Mouse (Mus musculus) ES-E14 (cell line): ENCODE data around the gene Ankrd1. TPM values are rescaled to one million over a fixed set of nuclear protein-coding genes. Genes with fewer than 3 reads are reported as not detected.

ENCODE experiments used
- DNase-seq: peaks from one replicate; pipeline ENCODE4 v3.0.0-alpha.2; 2013; ENCODE audit warnings: low read depth, low spot score
- H3K27ac ChIP-seq: 2 replicates; pipeline ENCODE4 v1.5.1; 2012; ENCODE audit warnings: low read depth, mild to moderate bottlenecking, low read length, moderate library complexity, mixed read lengths; ENCODE audit not compliant: poor library complexity, insufficient read depth, severe bottlenecking
- H3K36me3 ChIP-seq: 2 replicates; pipeline ENCODE4 v1.6.1; 2012; ENCODE audit warnings: mild to moderate bottlenecking, low read length, moderate library complexity, mixed read lengths; ENCODE audit not compliant: control insufficient read depth, poor library complexity, insufficient read depth, severe bottlenecking
- H3K4me1 ChIP-seq, 2 experiments: fragments of 150-350 bp in 1 of 2; sonication (generic) in 1 of 2; 2 replicates each; pipeline ENCODE4 v1.6.1; 2012; ENCODE audit warnings: low read length in 2 of 2, mild to moderate bottlenecking in 1 of 2, mixed read lengths in 1 of 2; ENCODE audit not compliant: control insufficient read depth in 2 of 2, insufficient read depth in 2 of 2, poor library complexity in 1 of 2
- H3K4me3 ChIP-seq, 2 experiments: fragments of 150-350 bp in 1 of 2; sonication (generic) in 1 of 2; 2 replicates each; pipeline ENCODE4 v1.5.1; 2012; ENCODE audit warnings: low read length in 2 of 2, low read depth in 1 of 2, mild to moderate bottlenecking in 1 of 2, mixed read lengths in 1 of 2; ENCODE audit not compliant: insufficient read depth in 1 of 2, poor library complexity in 1 of 2, severe bottlenecking in 1 of 2
- H3K9ac ChIP-seq: 2 replicates; pipeline ENCODE4 v1.6.1; 2012; ENCODE audit warnings: low read depth, mild to moderate bottlenecking, low read length, mixed read lengths; ENCODE audit not compliant: poor library complexity, insufficient read depth, severe bottlenecking
- H3K9me3 ChIP-seq: fragments of 150-350 bp; sonication (generic); 2 replicates; pipeline ENCODE4 v1.6.1; 2012; ENCODE audit warnings: low read depth, mild to moderate bottlenecking, low read length; ENCODE audit not compliant: control insufficient read depth, insufficient read depth
- CHD2 ChIP-seq: IDR thresholded peaks from 2 replicates; pipeline ENCODE4 v1.6.1; 2014; ENCODE audit warnings: mild to moderate bottlenecking, low read depth, low read length, inconsistent platforms
- HCFC1 ChIP-seq: IDR thresholded peaks from 2 replicates; pipeline ENCODE4 v1.6.1; 2012; ENCODE audit warnings: low read length, inconsistent platforms, borderline replicate concordance; ENCODE audit not compliant: insufficient read depth
- MAFK ChIP-seq: IDR thresholded peaks from 2 replicates; pipeline ENCODE4 v1.6.1; 2014; ENCODE audit warnings: mild to moderate bottlenecking, low read depth, low read length, inconsistent platforms; ENCODE audit not compliant: insufficient read depth
- ZC3H11A ChIP-seq: IDR thresholded peaks from 2 replicates; pipeline ENCODE4 v1.6.1; 2012; ENCODE audit warnings: low read depth, mild to moderate bottlenecking, inconsistent platforms, low read length, borderline replicate concordance
- ZNF384 ChIP-seq: IDR thresholded peaks from 2 replicates; pipeline ENCODE4 v1.6.1; 2012; ENCODE audit warnings: low read depth, low read length, inconsistent platforms
- in situ Hi-C, 2 experiments: fragments of 600-800 bp; cut with MboI; formaldehyde crosslinking; loops; one replicate each; pipeline ENCODE4 v1.15.1; 2025; ENCODE audit warnings: low sequenced_read_pairs in 2 of 2, inconsistent platforms in 1 of 2; ENCODE audit not compliant: unreplicated experiment in 2 of 2
- total RNA-seq: library from RNA; depleted of rRNA; stranded (reverse); fragments of 300-350 nt; gene quantifications from 2 replicates; pipeline ENCODE4 v1.2.3, GENCODE M21; 2012

Ankrd1 gene
- total RNA-seq, 1 experiment: 5.9 TPM

DNA sequence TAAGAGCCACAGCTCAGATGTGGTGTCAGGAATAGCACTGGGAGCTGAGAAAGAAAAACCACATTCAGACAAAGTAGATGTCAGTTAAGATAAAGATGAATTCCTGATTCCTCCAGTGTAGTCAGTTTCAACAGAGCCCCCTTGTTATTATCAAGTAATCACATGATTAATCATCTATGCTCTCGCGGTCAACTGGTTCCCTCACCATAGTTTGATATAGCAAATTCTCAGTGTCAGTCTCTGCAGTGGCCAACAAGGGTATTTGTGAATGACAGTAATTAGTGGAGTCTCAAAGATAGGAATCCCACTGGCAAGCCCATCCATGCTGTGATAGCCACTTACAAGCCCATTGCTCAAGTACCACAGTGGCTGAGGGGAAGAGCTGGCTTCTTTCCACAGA lies 23.7 kb upstream of the Ankrd1 start:
- TF ChIP-seq CHD2 (no peak), ZNF384 (no peak), ZC3H11A (no peak), MAFK (no peak), HCFC1 (no peak)
- in situ Hi-C loops: no loop called here
- Histone ChIP-seq H3K9ac (no peak overlapping the region), H3K4me3 (no peak overlapping the region), H3K4me1 (no peaks in the 10 kb centered on the region), H3K9me3 (no peaks in the 10 kb centered on the region), H3K36me3 (no peaks in the 10 kb centered on the region), H3K27ac (no peak overlapping the region)
- no peak for DNase-seq

DNA sequence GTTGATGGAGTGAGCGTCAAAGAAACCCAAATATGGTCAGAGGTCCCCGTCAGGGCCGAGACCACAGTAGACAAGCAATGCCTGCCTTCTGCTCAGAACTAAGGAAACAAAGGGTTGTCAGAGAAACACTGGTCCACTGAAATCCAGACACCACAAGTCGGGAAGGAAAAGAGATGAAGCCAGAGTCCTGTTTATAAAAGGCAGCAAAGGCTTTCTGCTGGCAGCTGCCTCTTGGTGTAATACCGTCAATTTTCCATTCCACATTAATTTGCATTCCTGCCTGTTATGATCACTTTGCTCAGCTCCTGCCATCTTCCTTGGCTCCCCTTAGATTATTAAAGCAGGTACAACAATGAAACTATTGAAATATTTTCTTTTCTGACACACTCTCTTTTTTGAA lies 13.8 kb upstream of the Ankrd1 start:
- H3K4me1 ChIP-seq: no peaks in the 10 kb centered on the region
- no peak for DNase-seq
- H3K4me3 ChIP-seq: no peak overlapping the region
- no peaks in the 10 kb centered on the region for H3K9me3 ChIP-seq
- in situ Hi-C loops: no loop called here
- no peak overlapping the region for H3K27ac ChIP-seq
- TF ChIP-seq ZNF384 (no peak), ZC3H11A (no peak), MAFK (no peak), HCFC1 (no peak), CHD2 (no peak)
- no peaks in the 10 kb centered on the region for H3K36me3 ChIP-seq
- H3K9ac ChIP-seq: no peak overlapping the region

DNA sequence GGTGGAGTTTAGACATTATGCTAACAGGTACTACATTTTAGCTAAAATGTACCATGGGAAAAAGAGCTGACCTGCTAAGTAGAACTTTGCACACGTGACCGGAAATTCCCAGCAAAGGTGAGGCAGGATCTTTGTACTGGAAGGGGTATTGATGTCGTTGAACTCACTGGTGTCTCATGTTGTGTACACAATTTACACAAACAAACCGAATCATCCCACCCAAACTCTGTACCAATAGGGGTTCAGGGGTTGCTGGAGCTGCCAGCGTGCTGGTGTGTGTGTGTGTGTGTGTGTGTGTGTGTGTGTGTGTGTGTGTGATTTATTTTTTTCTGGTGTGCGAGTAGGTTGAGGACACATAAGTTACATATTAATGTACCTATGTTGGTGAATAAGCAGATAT lies 13.2 kb upstream of the Ankrd1 start:
- Histone ChIP-seq H3K9ac (no peak overlapping the region), H3K27ac (no peak overlapping the region), H3K36me3 (no peaks in the 10 kb centered on the region), H3K4me3 (no peak overlapping the region), H3K4me1 (no peaks in the 10 kb centered on the region), H3K9me3 (no peaks in the 10 kb centered on the region)
- TF ChIP-seq CHD2: no peak
- TF ChIP-seq ZC3H11A: no peak
- no peak for TF ChIP-seq ZNF384
- no peak for TF ChIP-seq HCFC1
- no peak for TF ChIP-seq MAFK
- DNase-seq: no peak
- in situ Hi-C loops: no loop called here

DNA sequence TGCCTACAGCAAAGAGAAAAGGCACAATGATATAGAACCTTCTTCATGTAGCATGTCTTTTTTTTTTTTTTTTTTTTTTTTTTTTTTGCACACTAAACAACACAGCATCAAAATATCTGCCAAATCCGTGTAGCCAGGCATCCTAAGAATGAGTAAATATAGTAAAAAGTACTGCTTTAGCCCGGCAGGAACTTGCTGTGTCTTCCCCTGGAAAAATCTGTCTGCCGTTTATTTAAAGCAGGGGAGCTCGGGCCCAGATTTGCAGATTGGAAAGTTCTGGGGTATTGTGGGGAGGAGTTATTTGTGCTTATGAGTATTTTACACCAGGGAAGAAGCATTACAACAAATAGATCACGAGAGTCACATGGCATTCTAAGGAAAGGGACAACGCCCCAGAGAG lies 12.1 kb upstream of the Ankrd1 start:
- in situ Hi-C loops: no loop called here
- Histone ChIP-seq H3K4me3 (no peak overlapping the region), H3K27ac (no peak overlapping the region), H3K36me3 (no peaks in the 10 kb centered on the region), H3K9me3 (no peaks in the 10 kb centered on the region), H3K9ac (no peak overlapping the region), H3K4me1 (no peaks in the 10 kb centered on the region)
- no peak for DNase-seq
- TF ChIP-seq HCFC1 (no peak), ZC3H11A (no peak), CHD2 (no peak), ZNF384 (no peak), MAFK (no peak)

DNA sequence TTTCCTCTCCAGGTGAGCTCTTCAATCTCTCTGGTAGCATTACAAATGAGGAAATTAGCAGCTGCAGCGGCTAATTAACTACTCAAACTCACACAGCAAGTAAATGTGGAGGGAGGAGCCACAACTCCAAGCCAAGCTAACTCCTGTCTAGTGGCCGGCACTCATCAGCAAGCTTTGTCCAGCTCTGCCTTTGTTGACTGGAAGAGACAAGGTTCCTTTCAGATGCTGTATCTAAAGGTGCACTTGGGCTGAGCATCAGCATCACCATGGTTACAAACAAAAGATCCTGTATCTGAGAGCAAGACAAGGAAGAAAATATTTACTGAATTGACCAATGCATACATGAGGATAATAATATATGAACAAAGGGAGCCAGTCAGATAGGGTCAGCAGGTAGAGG lies 10.3 kb upstream of the Ankrd1 start:
- H3K27ac ChIP-seq: no peak overlapping the region
- in situ Hi-C loops: no loop called here
- H3K4me1 ChIP-seq: no peaks in the 10 kb centered on the region
- no peaks in the 10 kb centered on the region for H3K9me3 ChIP-seq
- no peak for DNase-seq
- no peaks in the 10 kb centered on the region for H3K36me3 ChIP-seq
- no peak overlapping the region for H3K4me3 ChIP-seq
- H3K9ac ChIP-seq: no peak overlapping the region
- TF ChIP-seq HCFC1 (no peak), CHD2 (no peak), ZC3H11A (no peak), MAFK (no peak), ZNF384 (no peak)
